Mouse (Mus musculus): ENCODE data around the gene Zbtb7a.
"Not testable (repeated sequence)": the region's sequence is repeated elsewhere in the genome, so short reads cannot be mapped to it uniquely, and the experiment has no call there.

The Zbtb7a gene

GRCm38 (mm10) chr10:81168087-81168431, 33.0 kb downstream of the Zbtb7a start:
- DNase-seq (ENCODE audit: low read depth in 2 of 2, low spot score in 2 of 2), result peak; percentile 71 to 85

DNA sequence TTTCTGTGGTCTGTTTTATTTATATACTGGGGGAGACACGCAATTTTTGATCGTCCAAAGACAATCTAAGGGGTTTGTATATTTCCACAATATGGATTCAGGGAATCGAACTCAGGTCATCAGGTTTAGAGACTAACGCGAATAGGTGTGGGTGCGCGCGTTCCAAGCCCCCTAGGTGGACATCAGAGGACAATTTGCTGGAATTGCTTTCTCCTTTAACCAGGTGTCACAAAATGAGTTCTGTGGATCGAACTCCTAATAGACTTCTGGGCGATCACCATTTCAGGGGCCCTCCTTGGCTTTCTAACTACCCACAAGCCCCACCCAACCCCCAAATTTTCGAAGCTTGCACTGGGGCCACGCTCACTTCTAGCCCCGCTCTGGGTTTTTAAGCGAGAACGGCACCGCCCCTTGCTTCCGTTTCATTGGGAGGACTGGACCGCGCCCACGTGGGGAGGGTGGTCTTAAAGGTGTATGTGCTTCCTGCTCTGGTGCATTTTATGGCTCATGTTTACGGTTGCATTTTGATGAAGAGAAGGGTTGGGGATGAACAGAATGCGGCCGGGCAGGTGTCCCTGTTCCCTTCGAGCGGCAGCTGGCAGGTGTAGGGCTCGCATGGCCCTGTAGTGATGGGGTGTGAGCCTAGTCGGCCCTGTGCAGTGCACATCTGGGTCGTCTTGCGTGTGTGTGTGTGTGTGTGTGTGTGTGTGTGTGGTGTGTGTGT, 33.7 kb downstream of the Zbtb7a start:
- DNase-seq (ENCODE audit: low read depth in 2 of 2, low spot score in 2 of 2), result peak; percentile 71 to 83

GRCm38 (mm10) chr10:81169411-81169900, 34.4 kb downstream of the Zbtb7a start:
- DNase-seq (ENCODE audit: low read depth in 2 of 2, low spot score in 2 of 2), result peak; percentile 71 to 73

DNA sequence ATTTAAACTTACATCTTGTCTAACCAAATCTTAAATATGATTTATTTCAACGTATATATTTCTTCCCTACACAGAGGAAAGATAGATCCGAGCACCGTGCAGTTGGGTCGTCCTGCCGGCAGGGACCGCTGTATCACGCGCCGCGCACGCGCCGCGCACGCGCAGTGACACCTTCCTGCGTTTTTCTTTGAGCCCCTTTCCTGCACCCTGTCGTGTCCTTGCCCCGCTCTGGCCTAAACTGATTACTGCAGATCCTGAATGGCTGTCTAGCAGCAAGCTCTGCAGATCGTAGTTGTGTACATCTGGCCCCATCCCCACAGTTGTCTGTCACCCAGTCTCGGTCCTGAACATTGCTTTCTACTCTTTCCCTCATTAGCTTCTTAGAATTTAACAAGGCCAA, 38.1 kb downstream of the Zbtb7a start:
- peak; percentile 74 to 82 for DNase-seq (ENCODE audit: low read depth in 2 of 2, low spot score in 2 of 2)

DNA sequence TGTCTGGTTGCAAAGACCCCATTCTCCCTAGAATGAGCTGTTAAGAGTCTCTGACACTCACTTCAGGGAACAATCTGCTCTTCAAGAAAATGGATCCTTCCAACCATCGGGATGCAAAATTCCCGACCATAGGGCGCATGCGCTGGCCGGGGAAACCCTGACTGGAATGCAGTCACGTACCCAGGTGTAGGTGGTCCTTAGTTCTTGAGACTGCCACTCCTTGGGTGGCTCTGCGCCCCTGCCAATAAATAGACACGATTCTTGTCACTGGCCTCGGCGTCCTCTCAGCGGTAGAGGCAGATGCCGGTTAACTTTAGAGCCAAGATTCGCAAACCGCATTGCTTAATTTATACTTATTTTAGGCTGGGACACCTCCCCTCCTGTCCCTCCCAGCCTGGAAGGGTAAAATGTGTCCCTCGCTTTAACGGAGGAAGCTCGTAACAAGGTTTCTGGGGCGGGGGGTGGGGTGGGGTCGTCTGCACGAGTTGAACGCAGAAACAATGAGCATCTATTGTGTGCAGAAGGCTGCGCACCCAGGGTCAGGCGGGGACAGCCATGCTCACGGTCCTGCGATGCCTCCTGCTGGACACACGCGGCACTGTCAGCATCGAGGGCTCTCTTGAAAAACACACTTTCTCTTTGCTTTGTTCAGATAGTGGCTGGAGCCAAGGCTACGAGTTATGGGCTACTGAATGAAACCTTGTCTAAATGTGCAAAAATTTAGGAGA, 39.8 kb downstream of the Zbtb7a start:
- peak; percentile 81 to 90 for DNase-seq (ENCODE audit: low read depth in 2 of 2, low spot score in 2 of 2)

DNA sequence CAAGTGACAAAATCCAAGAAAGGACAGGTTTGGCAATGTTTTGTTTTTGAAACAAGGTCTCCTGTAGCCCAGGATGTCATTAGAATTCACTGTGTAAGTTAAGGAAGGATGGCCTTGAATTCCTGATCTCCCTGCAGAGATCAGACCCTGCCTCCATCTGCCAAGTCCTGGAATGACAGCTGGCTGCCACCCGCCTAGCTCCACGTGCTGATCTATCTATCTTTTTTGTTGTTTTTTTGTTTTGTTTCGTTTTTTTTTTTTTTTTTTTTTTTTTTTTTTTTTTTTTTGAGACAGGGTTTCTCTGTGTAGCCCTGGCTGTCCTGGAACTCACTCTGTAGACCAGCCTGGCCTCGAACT, 40.3 kb downstream of the Zbtb7a start:
- not testable (repeated sequence) for DNase-seq (ENCODE audit: low read depth in 2 of 2, low spot score in 2 of 2)

GRCm38 (mm10) chr10:81175936-81176465, 41.0 kb downstream of the Zbtb7a start:
- no peak for DNase-seq (ENCODE audit: low read depth in 2 of 2, low spot score in 2 of 2)

DNA sequence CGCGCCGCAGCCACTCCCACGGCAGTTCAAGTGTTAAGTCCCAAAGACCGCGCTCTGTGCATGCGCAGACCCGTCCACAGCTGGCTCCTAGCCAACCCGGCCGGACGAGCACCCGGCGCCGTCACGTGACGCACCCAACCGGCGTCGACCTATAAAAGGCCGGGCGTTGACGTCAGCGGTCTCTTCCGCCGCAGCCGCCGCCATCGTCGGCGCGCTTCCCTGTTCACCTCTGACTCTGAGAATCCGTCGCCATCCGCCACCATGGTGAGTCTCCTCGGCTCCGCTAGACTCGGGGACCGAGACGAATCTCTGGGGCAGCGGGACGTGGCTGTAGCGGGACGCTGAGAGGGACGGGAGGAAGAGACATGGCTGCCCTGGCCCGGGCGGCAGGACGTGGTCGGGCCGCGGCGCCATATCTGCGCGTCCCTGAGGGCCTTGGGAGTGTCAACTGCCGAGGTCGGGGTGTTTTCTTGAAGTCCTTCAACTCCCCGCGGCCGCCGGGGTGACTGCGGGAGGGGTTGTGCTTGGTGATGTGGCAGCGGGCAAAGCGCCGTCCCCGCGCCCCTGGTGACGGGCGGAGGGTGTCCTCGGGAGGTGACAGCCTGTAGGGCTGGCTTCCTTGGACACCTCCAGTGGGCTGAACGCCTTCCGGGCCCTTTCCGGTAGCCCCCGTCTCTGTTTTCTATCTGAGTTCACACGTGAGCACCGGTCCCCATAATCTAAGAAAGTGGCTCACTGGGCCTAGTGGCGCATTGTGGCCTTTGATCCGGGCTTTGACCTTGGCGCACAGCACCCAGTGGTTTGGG, 41.6 kb downstream of the Zbtb7a start, which contains the start of gene Eef2:
Gene Eef2, plus strand, starts transcription at position 166 of the 806 bp plus-strand sequence.
- peak; percentile 95 for DNase-seq (ENCODE audit: low read depth in 2 of 2, low spot score in 2 of 2)

DNA sequence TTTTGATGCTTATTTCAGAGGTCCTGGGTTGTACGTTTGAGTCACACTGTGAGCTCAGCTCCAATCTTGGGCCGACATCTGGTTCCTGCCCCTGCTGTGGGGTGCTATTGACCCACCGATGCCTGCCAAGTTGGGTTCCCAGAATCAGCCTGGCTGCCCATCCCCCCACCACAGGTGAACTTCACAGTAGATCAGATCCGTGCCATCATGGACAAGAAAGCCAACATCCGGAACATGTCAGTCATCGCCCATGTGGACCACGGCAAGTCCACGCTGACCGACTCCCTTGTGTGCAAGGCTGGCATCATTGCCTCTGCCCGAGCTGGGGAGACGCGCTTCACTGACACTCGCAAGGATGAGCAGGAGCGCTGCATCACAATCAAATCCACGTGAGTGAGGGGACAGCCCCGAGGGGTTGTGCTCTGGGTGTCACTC, 42.5 kb downstream of the Zbtb7a start:
- no peak for DNase-seq (ENCODE audit: low read depth in 2 of 2, low spot score in 2 of 2)

DNA sequence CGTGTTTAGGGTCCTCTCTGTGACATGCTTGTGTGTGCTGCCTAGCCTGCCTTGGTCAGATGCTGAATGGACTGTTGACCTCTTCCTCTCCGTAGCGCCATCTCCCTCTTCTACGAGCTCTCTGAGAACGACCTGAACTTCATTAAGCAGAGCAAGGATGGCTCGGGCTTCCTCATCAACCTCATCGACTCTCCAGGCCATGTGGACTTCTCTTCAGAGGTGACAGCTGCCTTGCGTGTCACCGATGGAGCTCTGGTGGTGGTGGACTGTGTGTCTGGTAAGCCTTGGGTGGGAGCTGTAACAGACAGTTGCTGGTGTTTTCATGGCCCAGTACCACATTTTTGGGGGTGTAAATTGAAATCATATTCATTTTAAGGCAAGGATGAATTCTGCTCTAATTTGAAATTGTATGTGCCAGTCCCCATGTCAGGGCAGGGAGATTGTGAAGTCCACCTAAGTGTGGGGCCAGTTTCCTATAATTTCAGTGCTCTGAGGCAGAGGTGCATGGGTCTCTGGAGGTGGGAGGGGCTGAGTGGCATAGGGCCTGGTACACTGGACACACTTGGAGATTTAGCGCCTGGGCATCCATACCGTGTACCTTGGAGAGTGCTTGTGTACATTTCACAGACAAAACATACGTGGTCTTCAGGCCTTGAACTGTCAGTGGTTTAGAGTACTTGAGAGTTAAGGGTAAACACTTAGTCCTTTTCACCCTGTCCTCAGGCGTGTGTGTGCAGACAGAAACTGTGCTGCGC, 43.1 kb downstream of the Zbtb7a start:
- DNase-seq (ENCODE audit: low read depth in 2 of 2, low spot score in 2 of 2), result no peak

DNA sequence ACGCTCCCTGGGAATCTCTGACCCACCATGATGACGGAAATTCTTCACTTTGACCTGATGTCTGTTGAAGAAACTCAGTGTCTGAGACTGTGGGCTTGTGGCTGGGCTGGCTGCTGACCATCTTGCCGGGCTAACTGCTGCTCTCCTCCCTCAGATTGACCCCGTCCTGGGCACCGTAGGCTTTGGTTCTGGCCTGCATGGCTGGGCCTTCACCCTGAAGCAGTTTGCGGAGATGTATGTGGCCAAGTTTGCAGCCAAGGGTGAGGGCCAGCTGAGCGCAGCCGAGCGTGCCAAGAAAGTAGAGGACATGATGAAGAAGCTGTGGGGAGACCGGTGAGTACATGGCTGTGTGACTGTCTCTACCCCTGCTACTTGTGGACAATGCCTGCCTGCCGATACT, 43.9 kb downstream of the Zbtb7a start:
- no peak for DNase-seq (ENCODE audit: low read depth in 2 of 2, low spot score in 2 of 2)

DNA sequence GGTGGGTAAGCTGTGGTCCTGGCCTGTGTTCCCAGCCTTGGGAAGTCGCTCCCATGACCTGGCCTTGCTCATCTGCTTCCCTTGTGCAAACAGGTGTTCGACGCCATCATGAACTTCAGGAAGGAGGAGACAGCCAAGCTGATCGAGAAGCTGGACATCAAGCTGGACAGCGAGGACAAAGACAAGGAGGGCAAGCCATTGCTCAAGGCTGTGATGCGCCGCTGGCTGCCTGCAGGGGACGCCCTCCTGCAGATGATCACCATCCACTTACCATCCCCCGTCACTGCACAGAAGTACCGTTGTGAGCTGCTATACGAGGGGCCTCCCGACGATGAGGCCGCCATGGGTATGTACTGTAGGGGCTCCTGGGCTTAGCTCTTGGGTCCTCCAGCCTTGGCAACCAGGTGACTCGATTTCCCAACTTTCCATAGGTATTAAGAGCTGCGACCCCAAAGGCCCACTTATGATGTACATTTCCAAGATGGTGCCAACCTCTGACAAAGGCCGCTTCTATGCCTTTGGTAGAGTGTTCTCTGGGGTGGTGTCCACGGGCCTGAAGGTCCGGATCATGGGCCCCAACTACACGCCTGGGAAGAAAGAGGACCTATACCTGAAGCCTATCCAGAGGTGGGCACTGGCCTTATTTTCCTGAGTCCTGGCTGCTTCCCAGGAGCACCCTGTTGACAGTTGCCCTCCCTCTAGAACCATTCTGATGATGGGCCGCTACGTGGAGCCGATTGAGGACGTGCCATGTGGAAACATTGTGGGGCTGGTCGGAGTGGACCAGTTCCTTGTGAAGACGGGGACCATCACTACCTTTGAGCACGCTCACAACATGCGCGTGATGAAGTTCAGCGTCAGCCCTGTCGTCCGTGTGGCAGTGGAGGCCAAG, 44.7 kb downstream of the Zbtb7a start:
- DNase-seq (ENCODE audit: low read depth in 2 of 2, low spot score in 2 of 2), result no peak

GRCm38 (mm10) chr10:81180946-81181345, 45.9 kb downstream of the Zbtb7a start:
- DNase-seq (ENCODE audit: low read depth in 2 of 2, low spot score in 2 of 2), result no peak

- not testable (repeated sequence) for DNase-seq (ENCODE audit: low read depth in 2 of 2, low spot score in 2 of 2)
Measured at GRCm38 (mm10) chr10:81181860-81182259, 46.8 kb downstream of the Zbtb7a start.

GRCm38 (mm10) chr10:81182336-81183333, 47.6 kb downstream of the Zbtb7a start, which contains the start of gene Dapk3:
Dapk3 (plus strand) TSS chr10:81183005.
- peak; percentile 92 to 93 for DNase-seq (ENCODE audit: low read depth in 2 of 2, low spot score in 2 of 2)

DNA sequence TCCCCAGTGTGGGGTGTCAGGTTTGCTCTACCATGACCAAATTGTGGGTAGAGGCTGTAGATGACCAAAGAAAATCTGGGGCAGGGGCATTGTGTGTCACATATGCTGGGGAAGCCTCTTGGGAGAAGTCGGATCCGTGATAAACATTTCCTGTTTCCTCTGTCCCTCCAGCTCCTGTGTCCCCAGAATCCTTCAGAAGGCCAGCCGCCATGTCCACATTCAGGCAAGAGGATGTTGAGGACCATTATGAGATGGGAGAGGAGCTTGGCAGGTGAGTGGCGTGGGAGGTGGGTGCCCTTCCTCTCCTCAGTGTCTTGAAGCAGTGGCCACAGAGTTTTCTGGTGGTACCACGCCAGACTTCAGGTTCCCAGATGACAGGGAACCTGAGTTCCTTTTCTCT, 48.8 kb downstream of the Zbtb7a start, which contains the start of gene 4930442H23Rik:
Gene 4930442H23Rik, minus strand, starts transcription at position 45 of the 400 bp plus-strand sequence.
- DNase-seq (ENCODE audit: low read depth in 2 of 2, low spot score in 2 of 2), result no peak

DNA sequence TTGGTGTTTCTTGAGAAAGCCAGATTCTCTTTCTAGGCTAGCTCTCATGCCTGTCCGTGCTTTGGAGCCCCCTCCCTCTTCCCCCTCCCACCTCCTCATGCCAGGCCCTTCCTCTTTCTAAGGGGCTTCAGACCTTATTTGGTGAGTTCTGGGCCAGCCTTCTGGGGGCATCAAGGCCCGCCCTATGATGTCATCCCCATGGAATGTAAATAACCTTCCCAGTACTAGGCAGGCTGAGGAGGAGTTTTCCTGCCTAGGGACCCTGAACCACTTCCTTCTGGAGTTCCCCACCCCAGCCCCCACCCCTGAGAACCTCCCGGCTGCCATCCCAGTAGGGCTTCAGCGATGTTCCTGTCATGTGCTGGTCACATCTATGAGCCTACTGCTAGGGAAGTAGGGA, 49.7 kb downstream of the Zbtb7a start:
- DNase-seq (ENCODE audit: low read depth in 2 of 2, low spot score in 2 of 2), result no peak

DNA sequence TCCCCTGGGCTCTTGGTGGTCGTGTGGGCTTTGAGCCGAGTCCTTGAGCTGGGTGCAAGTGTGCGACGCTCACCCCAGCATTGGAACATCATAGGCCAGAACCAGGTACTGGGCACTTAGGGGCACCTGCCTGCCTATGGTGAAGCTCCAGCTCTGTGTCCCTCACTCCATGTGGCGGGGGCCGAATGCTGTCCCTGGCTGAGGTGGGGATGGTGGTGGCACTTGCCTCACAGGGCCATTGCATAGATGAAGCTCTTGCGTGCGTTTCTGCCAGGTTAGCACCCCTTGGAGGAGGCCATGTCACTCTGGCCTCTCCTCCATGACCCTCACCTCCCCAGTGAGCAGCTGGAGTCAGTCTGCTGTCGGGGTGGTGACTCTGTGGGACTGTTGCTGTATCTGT, 52.1 kb downstream of the Zbtb7a start:
- DNase-seq (ENCODE audit: low read depth in 2 of 2, low spot score in 2 of 2), result no peak

Data from CD8-positive naive resting alpha-beta T cell, adult 2 months (primary cell).